Mouse (Mus musculus): ENCODE results near the gene Mtmr12. TPM values are rescaled to one million over a fixed set of nuclear protein-coding genes. Genes with fewer than 3 reads are reported as not detected.

Mtmr12 gene
- polyA plus RNA-seq, 3 experiments from 2014 or later: 22.2 to 26.2 (median 25.0) TPM

- ATAC-seq: peak; percentile 26
These were observed 118.0 kb downstream of the Mtmr12 start for GRCm38 (mm10) chr15:12322676-12323402.

Other genes starting within 250 kb of the Mtmr12 start
- gene Sub1, start 208.0 kb upstream of the Mtmr12 start, polyA plus RNA-seq (2017; shearing (Covaris generic)): 1,000 to 10,000 TPM in 1 of 3 experiments, 100 to 1,000 TPM in 2; 740 to 1,497 (median 768) TPM
- 100 to 1,000 TPM; 159 to 229 (median 184) TPM for gene Zfr, start 87.2 kb upstream of the Mtmr12 start, polyA plus RNA-seq (2017; shearing (Covaris generic))
- 10 to 100 TPM; 29.6 to 31.6 (median 31.4) TPM for gene Golph3, start 116.4 kb downstream of the Mtmr12 start, polyA plus RNA-seq (2017; shearing (Covaris generic))
- gene 1810049J17Rik, start 116.9 kb downstream of the Mtmr12 start, polyA plus RNA-seq (2017; shearing (Covaris generic)): not detected